Mouse (Mus musculus): ENCODE data around the gene Cadm2.

The Cadm2 gene

GRCm38 (mm10) chr16:67509079-67509478 is 111.6 kb downstream of the Cadm2 start:
- CTCF ChIA-PET = no interaction called here

DNA sequence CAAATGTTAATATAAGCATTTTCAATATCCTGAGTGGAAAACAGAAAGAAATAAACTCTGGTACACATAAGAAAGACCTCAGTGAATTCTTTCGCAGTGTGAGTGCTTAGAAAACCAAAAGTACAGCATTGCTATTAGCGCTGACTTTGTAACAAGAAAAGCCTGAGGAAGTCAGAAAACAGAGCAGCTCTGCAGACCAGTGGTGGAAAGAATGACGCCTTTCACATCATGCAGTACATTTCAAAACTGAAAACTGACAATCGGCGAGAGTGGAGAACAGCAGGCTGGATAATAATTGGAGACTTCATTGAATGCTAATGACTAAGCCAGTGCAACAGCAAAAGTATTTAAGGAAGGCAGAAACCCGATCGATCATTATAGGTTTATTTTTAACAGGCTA is 138.2 kb downstream of the Cadm2 start:
- CTCF ChIA-PET = no interaction called here

DNA sequence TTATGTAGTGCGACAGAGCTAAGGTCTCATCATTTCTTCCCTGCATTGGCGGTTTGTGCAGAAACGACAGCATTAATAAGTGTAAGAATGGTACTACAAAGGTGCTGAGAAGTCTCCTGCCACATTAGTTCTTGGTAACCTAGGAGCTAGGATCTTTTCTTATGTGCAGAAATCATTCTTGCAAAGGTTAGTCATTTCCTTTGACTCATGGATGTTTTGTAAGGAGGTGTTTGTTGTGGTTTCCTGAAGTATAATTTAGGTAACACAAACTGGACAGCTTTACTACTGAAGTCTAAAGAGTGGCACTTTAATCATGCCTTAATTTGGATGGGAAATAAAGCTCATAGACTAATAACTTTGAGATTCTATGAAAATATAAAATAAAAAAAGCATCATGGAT is 153.7 kb downstream of the Cadm2 start:
- CTCF ChIA-PET = no interaction called here

- CTCF ChIA-PET = no interaction called here
Observed at GRCm38 (mm10) chr16:67436301-67436700, 184.4 kb downstream of the Cadm2 start.

DNA sequence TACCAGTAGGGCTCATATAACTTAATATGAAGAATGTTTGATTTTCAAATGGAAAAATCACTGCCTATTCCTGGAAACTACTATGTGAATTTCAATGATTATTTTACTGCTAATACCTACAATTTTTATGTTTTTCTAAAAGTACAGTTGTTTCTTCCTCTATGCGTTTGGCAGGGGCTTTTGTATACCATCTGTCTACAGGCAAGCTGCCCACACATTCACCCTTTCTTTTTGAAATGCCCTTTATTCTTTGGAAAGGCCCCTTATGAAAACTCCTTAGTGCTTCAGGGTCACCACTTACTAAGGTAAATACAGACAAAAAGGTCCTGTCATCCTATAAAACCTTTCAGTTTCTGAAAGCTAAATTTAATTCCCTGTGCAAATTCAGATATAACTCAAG is 195.3 kb downstream of the Cadm2 start:
- CTCF ChIA-PET = no interaction called here

GRCm38 (mm10) chr16:67410926-67411325 is 209.8 kb downstream of the Cadm2 start:
- CTCF ChIA-PET = no interaction called here

DNA sequence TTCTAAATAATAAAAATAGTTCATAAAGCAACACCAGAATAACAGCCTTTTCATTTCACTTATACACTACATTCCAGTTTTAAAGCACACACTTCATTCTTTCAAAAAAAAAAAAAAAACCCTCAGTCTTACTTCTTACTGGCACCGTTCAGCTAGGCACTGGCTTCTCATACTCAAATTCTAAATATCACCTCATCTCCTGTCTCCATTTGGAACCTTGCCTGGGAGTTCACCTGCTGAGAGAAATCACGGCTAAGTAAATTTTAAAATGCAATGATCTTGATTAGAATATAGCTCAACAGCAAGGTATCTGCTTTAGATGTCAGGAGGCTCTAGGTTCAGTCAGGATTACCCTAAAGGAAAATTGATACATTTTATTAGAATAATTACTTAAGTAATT is 210.2 kb downstream of the Cadm2 start:
- CTCF ChIA-PET = no interaction called here

DNA sequence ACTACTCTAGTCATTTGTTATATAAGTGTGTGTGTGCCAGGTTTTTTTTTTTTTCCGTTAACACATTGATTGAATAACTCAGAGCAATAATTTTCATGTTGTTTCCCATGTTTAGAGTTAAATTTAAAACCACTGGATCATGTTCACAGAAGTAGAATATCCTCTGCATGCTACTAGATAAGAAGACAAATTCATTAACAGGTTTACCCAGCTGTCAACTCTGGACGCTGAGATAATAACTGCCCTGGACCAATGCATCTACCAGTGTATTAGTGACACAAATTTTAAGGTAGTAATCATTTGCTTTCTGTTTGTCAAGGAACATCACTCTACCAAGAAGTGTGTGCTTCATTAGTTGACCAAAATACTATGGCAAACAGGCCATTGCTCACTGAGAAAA is 253.0 kb downstream of the Cadm2 start:
- CTCF ChIA-PET = no interaction called here

- CTCF ChIA-PET = no interaction called here
Observed at GRCm38 (mm10) chr16:67348011-67348410, 272.7 kb downstream of the Cadm2 start.

DNA sequence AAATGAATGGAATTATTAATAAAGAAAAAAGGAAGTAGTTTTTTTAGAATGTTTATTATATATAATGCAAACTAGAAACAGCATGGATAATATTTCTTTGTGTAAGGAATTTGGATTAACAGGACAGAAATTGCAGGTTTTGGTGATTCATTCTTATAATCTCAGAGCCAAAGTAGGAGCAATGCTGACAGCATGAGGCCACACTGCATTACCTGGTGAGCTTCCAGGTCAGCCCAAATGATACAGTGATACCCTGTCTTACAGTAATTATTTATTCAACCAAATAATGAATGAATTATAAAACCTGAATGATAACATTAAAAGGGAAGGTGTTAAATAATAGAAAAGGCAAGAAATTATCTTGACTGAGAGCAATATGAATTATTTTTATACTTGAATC is 273.1 kb downstream of the Cadm2 start:
- CTCF ChIA-PET = no interaction called here

DNA sequence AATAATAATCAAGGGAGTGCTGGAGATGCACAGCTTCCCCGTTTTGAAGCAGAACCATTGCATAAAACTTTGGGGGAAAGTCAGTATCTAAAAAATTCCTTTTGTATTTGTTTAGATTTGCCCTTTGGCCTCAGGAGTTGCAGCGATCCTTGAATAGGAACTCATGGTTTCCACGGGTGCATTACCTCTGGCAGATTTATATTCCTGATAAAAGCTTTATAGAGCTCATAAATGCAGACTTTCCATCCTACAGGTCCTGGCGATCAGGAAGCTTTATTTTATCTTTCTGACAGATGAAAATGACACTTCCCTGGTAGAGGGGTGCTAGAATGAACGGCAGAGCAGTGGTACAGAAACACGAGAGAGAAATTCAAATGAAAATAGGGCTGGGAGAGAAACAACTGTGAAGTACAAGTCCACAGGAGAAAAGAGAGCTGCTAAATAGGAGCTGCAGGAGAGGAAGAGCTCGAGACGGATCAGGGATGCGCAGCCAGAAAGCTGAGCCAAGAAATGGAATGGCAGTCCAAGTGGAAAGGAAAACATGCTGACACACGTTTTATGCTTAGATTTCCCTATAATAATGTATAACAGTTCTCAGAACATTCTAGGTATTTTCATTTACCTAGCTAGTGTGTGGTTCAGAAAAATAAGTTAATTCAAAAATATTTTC is 274.0 kb downstream of the Cadm2 start:
- CTCF ChIA-PET = no interaction called here

GRCm38 (mm10) chr16:67344194-67344593 is 276.5 kb downstream of the Cadm2 start:
- CTCF ChIA-PET = no interaction called here

DNA sequence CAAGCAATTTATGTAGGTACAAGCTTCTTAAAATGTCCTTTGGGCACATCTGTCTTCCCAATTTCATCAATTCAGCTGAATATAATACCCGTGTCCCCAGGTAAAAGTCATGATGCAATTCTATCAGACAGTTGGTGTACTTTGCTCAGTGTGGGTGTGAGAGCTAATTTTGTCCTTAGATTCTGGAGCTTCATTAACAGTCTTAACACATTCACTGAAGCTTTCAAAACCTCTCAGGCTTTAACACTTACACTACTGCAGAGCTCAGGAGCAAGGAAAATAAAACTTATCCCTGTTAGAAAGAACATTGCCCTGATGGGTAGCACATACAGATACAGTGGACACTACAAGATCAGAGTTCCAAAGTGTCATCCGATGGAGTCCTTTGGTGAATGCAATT is 309.7 kb downstream of the Cadm2 start:
- CTCF ChIA-PET = no interaction called here

DNA sequence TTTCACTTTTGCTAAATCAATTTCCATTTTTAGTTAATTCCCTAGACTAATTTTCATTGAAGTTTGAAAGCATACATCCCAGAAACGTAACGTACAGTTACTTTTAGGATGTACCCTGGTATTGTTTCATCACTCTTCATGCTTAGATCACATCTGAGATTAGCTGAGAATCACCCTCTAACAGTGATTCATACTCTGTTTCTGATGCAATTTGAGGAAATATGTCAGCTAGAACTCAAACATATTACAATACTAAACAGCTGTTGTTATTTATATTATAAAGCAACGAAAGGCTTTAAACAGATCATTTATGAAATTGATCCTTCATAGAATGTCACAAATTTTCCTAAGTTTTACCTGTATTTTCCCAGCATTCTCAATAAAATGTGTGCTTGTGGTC is 336.0 kb downstream of the Cadm2 start:
- CTCF ChIA-PET = no interaction called here

DNA sequence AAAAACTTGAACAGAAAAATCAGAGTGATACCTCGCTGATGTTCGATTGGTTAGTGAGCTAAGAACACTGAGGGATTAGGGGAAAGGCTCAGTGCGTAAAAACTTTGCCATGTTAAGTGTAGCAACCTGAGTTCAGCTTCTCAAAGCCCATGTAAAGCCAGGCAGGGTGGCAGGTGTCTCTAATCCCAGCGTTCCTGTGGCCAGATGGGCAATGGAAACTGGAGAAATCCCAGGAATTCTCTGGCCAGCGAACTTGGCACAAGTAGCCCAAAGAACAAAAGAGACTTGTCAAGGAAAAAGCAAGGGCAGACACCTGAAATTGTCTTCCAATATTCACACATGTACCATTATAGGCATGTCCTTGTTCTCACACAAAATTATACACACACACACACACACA is 377.1 kb downstream of the Cadm2 start:
- CTCF ChIA-PET = no interaction called here

DNA sequence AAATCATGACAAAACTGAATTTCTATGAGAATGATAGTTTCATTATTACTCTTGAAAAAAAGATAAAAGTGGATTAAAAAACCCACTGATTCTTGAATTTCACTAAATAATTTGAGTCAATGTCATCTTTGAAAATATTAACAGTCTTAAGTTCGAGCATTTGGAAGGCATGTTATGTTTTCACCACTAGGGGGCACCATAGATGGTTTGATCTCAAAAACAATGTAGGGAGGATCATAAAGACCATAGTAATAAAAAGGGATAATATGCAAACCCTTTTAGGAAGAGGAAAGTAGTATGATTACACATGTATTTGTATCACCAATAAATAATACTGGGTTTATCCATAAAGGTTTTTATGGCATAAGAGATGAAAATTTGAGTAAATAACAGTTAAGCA is 385.8 kb downstream of the Cadm2 start:
- CTCF ChIA-PET = no interaction called here

DNA sequence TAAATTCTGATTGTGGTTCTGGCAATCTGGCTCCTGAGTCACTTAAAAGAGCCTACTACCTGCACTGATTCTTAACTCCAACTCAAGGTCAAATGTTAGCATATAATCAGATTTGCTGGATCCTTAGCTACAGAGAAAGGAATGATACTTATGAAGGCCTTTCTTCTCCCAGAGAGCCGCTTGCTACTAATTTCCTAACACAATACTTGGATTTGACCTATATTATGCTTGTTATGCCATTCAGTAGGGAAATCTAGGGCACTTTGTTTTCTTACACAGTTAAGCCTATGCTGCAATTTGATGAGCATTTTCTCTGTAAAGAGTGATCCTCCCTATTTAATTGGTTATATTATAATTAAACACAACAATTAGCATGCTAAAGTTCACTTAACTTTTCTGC is 394.0 kb downstream of the Cadm2 start:
- CTCF ChIA-PET = no interaction called here

DNA sequence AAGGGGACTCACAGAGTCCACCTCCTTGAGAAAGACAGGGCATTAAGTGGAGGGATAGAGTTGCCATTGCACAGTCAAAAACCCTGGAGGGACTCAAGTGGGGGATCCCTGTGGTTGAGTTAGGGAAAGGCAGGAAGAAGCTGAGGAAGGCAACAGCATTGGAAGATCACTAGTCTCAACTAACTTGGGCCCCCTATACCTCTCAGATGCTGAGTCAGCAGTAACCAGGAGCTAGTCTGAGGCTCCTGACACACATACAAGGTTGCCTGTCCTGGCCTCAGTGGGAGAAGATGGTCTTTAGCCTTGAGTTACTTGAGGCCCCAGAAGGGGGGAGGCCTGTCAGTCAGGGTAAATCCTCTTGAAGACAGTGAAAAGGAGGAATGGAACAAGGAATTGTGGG is 417.4 kb downstream of the Cadm2 start:
- CTCF ChIA-PET = no interaction called here

DNA sequence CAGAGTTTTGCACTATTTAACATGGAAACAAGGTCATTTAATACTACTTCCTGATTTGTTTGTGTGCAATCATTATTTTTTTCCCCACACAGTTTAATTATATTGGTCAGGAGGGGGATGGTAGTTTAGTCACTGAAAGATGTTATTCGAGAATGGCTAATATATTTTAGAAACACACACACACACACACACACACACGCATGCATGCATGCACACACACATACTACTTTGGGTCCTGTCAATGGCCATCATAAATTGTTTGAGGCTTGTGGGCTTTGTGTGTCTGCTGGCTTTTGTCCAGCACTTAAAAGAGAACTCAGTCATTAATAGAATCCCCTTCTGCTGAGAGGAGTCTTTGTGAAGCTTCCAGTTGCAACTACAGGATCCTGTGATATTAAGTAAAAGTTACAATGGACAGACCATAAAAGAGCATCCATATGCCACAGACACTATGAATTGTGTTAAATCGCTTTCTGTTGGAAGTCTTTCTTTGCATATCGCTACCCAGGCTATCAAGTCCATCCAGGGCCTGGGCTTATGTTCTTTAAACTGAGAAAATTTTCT is 427.8 kb downstream of the Cadm2 start:
- CTCF ChIA-PET = no interaction called here

- CTCF ChIA-PET = no interaction called here
Observed at GRCm38 (mm10) chr16:67192395-67192794, 428.3 kb downstream of the Cadm2 start.

GRCm38 (mm10) chr16:67186322-67186721 is 434.4 kb downstream of the Cadm2 start:
- CTCF ChIA-PET = no interaction called here

DNA sequence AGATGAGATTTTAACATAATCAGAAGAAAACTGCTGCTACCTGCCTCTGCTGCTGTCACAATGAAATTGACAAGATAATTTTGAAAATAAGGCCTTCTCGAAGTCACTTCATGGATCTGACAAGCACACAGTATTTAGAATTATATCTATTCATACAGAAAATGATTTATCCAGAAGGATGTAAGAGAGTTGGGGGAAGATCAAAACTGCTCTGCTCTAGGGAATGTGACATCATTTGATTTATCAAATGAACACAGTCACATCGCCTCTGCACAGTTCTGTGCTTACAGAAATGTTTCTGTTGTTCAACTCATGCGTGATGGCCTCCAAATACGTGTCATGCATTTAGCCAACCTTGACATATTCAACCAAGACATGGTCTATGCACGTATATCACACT is 437.8 kb downstream of the Cadm2 start:
- CTCF ChIA-PET = no interaction called here

DNA sequence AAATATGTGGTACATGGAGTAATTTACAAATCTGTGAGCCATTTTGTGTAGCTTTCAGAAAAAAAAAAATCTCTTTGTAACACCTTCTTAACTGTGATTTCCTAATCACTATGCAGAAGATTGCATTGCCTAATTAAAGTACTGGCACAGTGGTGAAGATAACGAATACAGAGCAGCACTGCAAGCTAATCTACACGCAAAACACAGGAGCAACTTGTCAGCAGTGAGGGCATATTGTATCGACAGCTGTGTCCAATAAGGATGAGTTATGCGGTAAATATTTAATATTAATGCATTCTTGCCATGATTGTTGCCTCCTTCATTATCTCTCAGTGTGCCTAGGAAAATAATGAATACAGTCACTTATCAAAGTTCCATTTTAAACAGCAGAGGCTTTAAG is 445.3 kb downstream of the Cadm2 start:
- CTCF ChIA-PET = no interaction called here

- CTCF ChIA-PET = no interaction called here
Observed at GRCm38 (mm10) chr16:67162211-67162790, 458.4 kb downstream of the Cadm2 start.
